Mouse (Mus musculus): ENCODE data around the gene Dusp7. TPM values are rescaled to one million over a fixed set of nuclear protein-coding genes. Genes with fewer than 3 reads are reported as not detected.

The Dusp7 gene
- 10.0 and 10.3 TPM in 2 replicates for polyA plus RNA-seq (2015; fragmentation: Nextera tagmentation; extraction: Ambion mirVana)

- Histone ChIP-seq H3K4me1 (replicated peaks) (peaks cover 37% of the 10 kb centered on the region), H3K4me3 (replicated peaks) (peak within 1 kb of the TSS; percentile 93), H3K27me3 (replicated peaks) (no peaks in the 10 kb centered on the region), H3K9me3 (no peaks in the 10 kb centered on the region), H3K9ac (peak within 1 kb of the TSS; percentile 88), H3K27ac (peak within 1 kb of the TSS; percentile 93), H3K36me3 (peaks cover 9% of the 10 kb centered on the region; the same call in 1 of the 2 replicates), H3K4me2 (replicated peaks) (peak within 1 kb of the TSS; percentile 97)
- WGBS: under 1% methylated on average over 54 of the region's 57 CpGs
- ATAC-seq: peak; percentile 80
Observed at GRCm38 (mm10) chr9:106368112-106368717, at the start of gene Dusp7. Gene Dusp7, plus strand, starts transcription at chr9:106368632.

GRCm38 (mm10) chr9:106319095-106319494, 49.3 kb upstream of the Dusp7 start:
- no peak for ATAC-seq
- Histone ChIP-seq H3K36me3 (no peaks in the 10 kb centered on the region), H3K27me3 (replicated peaks) (no peaks in the 10 kb centered on the region), H3K4me1 (replicated peaks) (0 out of 2 replicates have a peak, but pooled peaks cover 6% of the 10 kb centered on the region), H3K4me3 (replicated peaks) (no peak overlapping the region), H3K9me3 (no peaks in the 10 kb centered on the region), H3K4me2 (replicated peaks) (no peak overlapping the region), H3K27ac (no peak overlapping the region), H3K9ac (no peak overlapping the region)
- WGBS: 53% methylated on average over 2 of the region's 2 CpGs

GRCm38 (mm10) chr9:106322497-106322896, 45.9 kb upstream of the Dusp7 start:
- Histone ChIP-seq H3K4me1 (replicated peaks) (0 out of 2 replicates have a peak, but pooled peaks cover 6% of the 10 kb centered on the region), H3K27me3 (replicated peaks) (no peaks in the 10 kb centered on the region), H3K36me3 (no peaks in the 10 kb centered on the region), H3K4me2 (replicated peaks) (no peak overlapping the region), H3K4me3 (replicated peaks) (no peak overlapping the region), H3K9ac (no peak overlapping the region), H3K9me3 (no peaks in the 10 kb centered on the region), H3K27ac (no peak overlapping the region)
- ATAC-seq: no peak
- WGBS: 90% methylated on average over 3 of the region's 3 CpGs

GRCm38 (mm10) chr9:106326241-106326640, 42.2 kb upstream of the Dusp7 start:
- Histone ChIP-seq H3K9ac (no peak overlapping the region), H3K27ac (no peak overlapping the region), H3K4me2 (replicated peaks) (no peak overlapping the region), H3K4me3 (replicated peaks) (no peak overlapping the region), H3K4me1 (replicated peaks) (0 out of 2 replicates have a peak, but pooled peaks cover 10% of the 10 kb centered on the region), H3K27me3 (replicated peaks) (no peaks in the 10 kb centered on the region), H3K9me3 (no peaks in the 10 kb centered on the region), H3K36me3 (no peaks in the 10 kb centered on the region)
- ATAC-seq: no peak
- WGBS: 65% methylated on average over 8 of the region's 8 CpGs

- Histone ChIP-seq H3K4me1 (replicated peaks) (0 out of 2 replicates have a peak, but pooled peaks cover 5% of the 10 kb centered on the region), H3K27ac (no peak overlapping the region), H3K36me3 (no peaks in the 10 kb centered on the region), H3K27me3 (replicated peaks) (no peaks in the 10 kb centered on the region), H3K4me3 (replicated peaks) (no peak overlapping the region), H3K9ac (no peak overlapping the region), H3K9me3 (no peaks in the 10 kb centered on the region), H3K4me2 (replicated peaks) (no peak overlapping the region)
- WGBS: 83% methylated on average over 8 of the region's 8 CpGs
- ATAC-seq: no peak
Observed at GRCm38 (mm10) chr9:106327125-106327809, 41.2 kb upstream of the Dusp7 start.

- no peak overlapping the region for H3K4me2 ChIP-seq (replicated peaks)
- H3K27me3 ChIP-seq (replicated peaks): no peaks in the 10 kb centered on the region
- H3K36me3 ChIP-seq: no peaks in the 10 kb centered on the region
- H3K4me3 ChIP-seq (replicated peaks): no peak overlapping the region
- H3K9ac ChIP-seq: no peak overlapping the region
- WGBS: 66% methylated on average over 7 of the region's 7 CpGs
- no peaks in the 10 kb centered on the region for H3K9me3 ChIP-seq
- ATAC-seq: no peak
- H3K27ac ChIP-seq: no peak overlapping the region
- H3K4me1 ChIP-seq (replicated peaks): 0 out of 2 replicates have a peak, but pooled peaks cover 5% of the 10 kb centered on the region
Observed at GRCm38 (mm10) chr9:106328068-106328610, 40.3 kb upstream of the Dusp7 start.

- Histone ChIP-seq H3K36me3 (no peaks in the 10 kb centered on the region), H3K27ac (peak overlapping the region; percentile 48; the same call in 1 of the 2 replicates), H3K9ac (no peak overlapping the region), H3K4me3 (replicated peaks) (no peak overlapping the region), H3K4me1 (replicated peaks) (0 out of 2 replicates have a peak, but pooled peaks cover 5% of the 10 kb centered on the region), H3K27me3 (replicated peaks) (no peaks in the 10 kb centered on the region), H3K9me3 (no peaks in the 10 kb centered on the region), H3K4me2 (replicated peaks) (no peak overlapping the region)
- ATAC-seq: no peak
- 77% methylated on average over 5 of the region's 5 CpGs for WGBS
Observed at GRCm38 (mm10) chr9:106328772-106329511, 39.5 kb upstream of the Dusp7 start.

GRCm38 (mm10) chr9:106332746-106333145, 35.7 kb upstream of the Dusp7 start:
- no peak for ATAC-seq
- no peak overlapping the region for H3K9ac ChIP-seq
- H3K36me3 ChIP-seq: no peaks in the 10 kb centered on the region
- H3K4me1 ChIP-seq (replicated peaks): peaks cover 8% of the 10 kb centered on the region; the same call in 1 of the 2 replicates
- H3K27ac ChIP-seq: no peak overlapping the region
- no peak overlapping the region for H3K4me3 ChIP-seq (replicated peaks)
- H3K9me3 ChIP-seq: no peaks in the 10 kb centered on the region
- no peak overlapping the region for H3K4me2 ChIP-seq (replicated peaks)
- WGBS: 72% methylated on average over 3 of the region's 3 CpGs
- H3K27me3 ChIP-seq (replicated peaks): no peaks in the 10 kb centered on the region

- 81% methylated on average over 9 of the region's 9 CpGs for WGBS
- Histone ChIP-seq H3K27ac (0 out of 2 replicates have a peak overlapping the region, but pooled peaks have one; percentile 36), H3K9ac (no peak overlapping the region), H3K4me3 (replicated peaks) (no peak overlapping the region), H3K4me2 (replicated peaks) (no peak overlapping the region), H3K9me3 (no peaks in the 10 kb centered on the region), H3K27me3 (replicated peaks) (no peaks in the 10 kb centered on the region), H3K4me1 (replicated peaks) (peaks cover 27% of the 10 kb centered on the region), H3K36me3 (no peaks in the 10 kb centered on the region)
- ATAC-seq: no peak
Observed at GRCm38 (mm10) chr9:106337620-106338019, 30.8 kb upstream of the Dusp7 start.

GRCm38 (mm10) chr9:106338462-106339172, 29.8 kb upstream of the Dusp7 start:
- Histone ChIP-seq H3K4me2 (replicated peaks) (no peak overlapping the region), H3K27me3 (replicated peaks) (no peaks in the 10 kb centered on the region), H3K9me3 (no peaks in the 10 kb centered on the region), H3K27ac (0 out of 2 replicates have a peak overlapping the region, but pooled peaks have one; percentile 42), H3K36me3 (no peaks in the 10 kb centered on the region), H3K9ac (no peak overlapping the region), H3K4me1 (replicated peaks) (peaks cover 27% of the 10 kb centered on the region), H3K4me3 (replicated peaks) (no peak overlapping the region)
- WGBS: 44% methylated on average over 10 of the region's 10 CpGs
- ATAC-seq: no peak

- Histone ChIP-seq H3K36me3 (no peaks in the 10 kb centered on the region), H3K27me3 (replicated peaks) (no peaks in the 10 kb centered on the region), H3K4me2 (replicated peaks) (no peak overlapping the region), H3K9ac (no peak overlapping the region), H3K4me3 (replicated peaks) (no peak overlapping the region), H3K4me1 (replicated peaks) (peaks cover 27% of the 10 kb centered on the region), H3K9me3 (no peaks in the 10 kb centered on the region), H3K27ac (peak overlapping the region; percentile 42; the same call in 1 of the 2 replicates)
- WGBS: 58% methylated on average over 6 of the region's 6 CpGs
- 0 out of 2 replicates have a peak, but pooled peaks have one; percentile 12 for ATAC-seq
Observed at GRCm38 (mm10) chr9:106339173-106339558, 29.3 kb upstream of the Dusp7 start.
